In genomic region chr1:130547674-130548429, GRCm38 (mm10) we compare ENCODE assay signal across 8 mouse cellular contexts.
A peak's percentile ranks its signal among the peaks of the same experiment; 100 is the strongest.
DNase-seq lines count a peak whose midpoint lies in the region; ATAC-seq and TF ChIP-seq lines count a peak whose summit lies in the region.

No protein-coding gene starts in this region.

- DNase-seq in R1 (ENCODE audit: low read depth, low spot score), result peak; percentile 55
- DNase-seq in heart, postnatal 0 days (ENCODE audit: low spot score), result no peak
- peak; percentile 58 to 72 for DNase-seq in layer of hippocampus, postnatal 10 days (ENCODE audit: low spot score in 2 of 2)
- peak; percentile 33 for DNase-seq in right cerebral cortex, postnatal 14 days

- ATAC-seq in CD4-positive, CD25-positive, alpha-beta regulatory T cell, adult 4 months, result peak; percentile 53
- no peak for ATAC-seq in heart, postnatal 0 days (ENCODE audit: insufficient read depth, low read depth)
- no peak for ATAC-seq in erythroid progenitor cell, adult 5-6 weeks (replicated peaks; ENCODE audit: low FRiP score, poor library complexity, severe bottlenecking)

- WGBS in heart, postnatal 0 days, result 20% methylated on average over 25 of the region's 25 CpGs
- 22% methylated on average over 25 of the region's 25 CpGs for WGBS in macrophage (ENCODE audit: missing documents)

- no peaks in the 10 kb centered on the region for H3K4me1 ChIP-seq in embryonic fibroblast, embryonic 13.5 days (ENCODE audit: control insufficient read depth, insufficient read depth, low read length)
- peaks cover 4% of the 10 kb centered on the region for H3K4me1 ChIP-seq in heart, postnatal 0 days (ENCODE audit: control insufficient read depth, insufficient read depth)

- no peaks in the 10 kb centered on the region for H3K36me3 ChIP-seq in heart, postnatal 0 days (replicated peaks; ENCODE audit: control insufficient read depth, insufficient read depth, low read length)
- H3K36me3 ChIP-seq in macrophage (ENCODE audit: inconsistent target), result no peaks in the 10 kb centered on the region

- no peaks in the 10 kb centered on the region for H3K9me3 ChIP-seq in heart, postnatal 0 days (replicated peaks; ENCODE audit: control insufficient read depth, low read length)

- no peak overlapping the region for H3K27ac ChIP-seq in embryonic fibroblast, embryonic 13.5 days (ENCODE audit: insufficient read depth, low read length)
- no peak overlapping the region for H3K27ac ChIP-seq in heart, postnatal 0 days (ENCODE audit: low read depth)
- H3K27ac ChIP-seq in macrophage, result no peak overlapping the region

- no peak for TF ChIP-seq POLR2A in embryonic fibroblast, embryonic 13.5 days (IDR thresholded peaks at IDR 0.05; ENCODE audit: low read depth, low read length)

- peak overlapping the region; percentile 39; the same call in 1 of the 2 replicates for H3K4me3 ChIP-seq in embryonic fibroblast, embryonic 13.5 days (ENCODE audit: insufficient read depth, low read length)
- peak overlapping the region; percentile 34 for H3K4me3 ChIP-seq in heart, postnatal 0 days (ENCODE audit: low read depth, low read length)
- H3K4me3 ChIP-seq in macrophage (ENCODE audit: inconsistent target), result peak overlapping the region; percentile 13; the same call in 1 of the 2 replicates

- H3K4me2 ChIP-seq in heart, postnatal 0 days (ENCODE audit: low read depth, low read length), result peak overlapping the region; percentile 58

- peak; percentile 84; the same call in 1 of the 2 replicates for TF ChIP-seq CTCF in embryonic fibroblast, embryonic 13.5 days (IDR thresholded peaks at IDR 0.05; ENCODE audit: borderline replicate concordance, insufficient read depth, low read length)
- peak; percentile 70 for TF ChIP-seq CTCF in heart, postnatal 0 days (IDR thresholded peaks at IDR 0.05; ENCODE audit: low read depth)

- H3K79me2 ChIP-seq in macrophage (ENCODE audit: inconsistent target), result no peaks in the 10 kb centered on the region

- TF ChIP-seq EP300 in heart, postnatal 0 days (IDR thresholded peaks at IDR 0.05; ENCODE audit: low read depth), result no peak

- no peaks in the 10 kb centered on the region for H3K27me3 ChIP-seq in heart, postnatal 0 days (ENCODE audit: control insufficient read depth, insufficient read depth, low read length)

- no peak overlapping the region for H3K9ac ChIP-seq in heart, postnatal 0 days (replicated peaks; ENCODE audit: low read depth, low read length)
